Mouse (Mus musculus) testis, adult 2 months (tissue): ENCODE data around the gene Gsta1.

Experiments
- CTCF ChIP-seq: fragments of 200-500 bp; IDR thresholded peaks from 2 replicates; pipeline ENCODE4 v1.5.1; 2012; ENCODE audit warnings: low read depth, mild to moderate bottlenecking, inconsistent platforms, low read length, moderate library complexity; ENCODE audit not compliant: control insufficient read depth, insufficient read depth, insufficient replicate concordance
- POLR2A ChIP-seq: fragments of 200-500 bp; IDR thresholded peaks from 2 replicates; pipeline ENCODE4 v1.6.1; 2012; ENCODE audit warnings: low read depth, mild to moderate bottlenecking, inconsistent platforms, low read length, moderate library complexity; ENCODE audit not compliant: control insufficient read depth

- TF ChIP-seq POLR2A, result no peak
- TF ChIP-seq CTCF, result no peak
Observed at GRCm38 (mm10) chr9:78185686-78186085, 44.8 kb upstream of the Gsta1 start.
